Mouse (Mus musculus): ENCODE results near the gene Csf1. TPM values are rescaled to one million over a fixed set of nuclear protein-coding genes. Genes with fewer than 3 reads are reported as not detected.
A peak's percentile ranks its signal among the peaks of the same experiment; 100 is the strongest.

The Csf1 gene
- polyA plus RNA-seq, 1 experiment from 2014 or later = 7.0 TPM

- DNase-seq (ENCODE audit: low spot score) (no peak), ATAC-seq (no peak)
- no peaks in the 10 kb centered on the region for H3K27me3 ChIP-seq (replicated peaks; ENCODE audit: control insufficient read depth, insufficient read depth, low read length)
- no peaks in the 10 kb centered on the region for H3K36me3 ChIP-seq (ENCODE audit: control insufficient read depth, insufficient read depth, low read length)
- H3K9me3 ChIP-seq (replicated peaks; ENCODE audit: control insufficient read depth, low read length) = no peaks in the 10 kb centered on the region
- no peak overlapping the region for H3K4me3 ChIP-seq (ENCODE audit: low read depth, low read length)
- H3K4me2 ChIP-seq (ENCODE audit: low read length) = no peak overlapping the region
- H3K4me1 ChIP-seq (ENCODE audit: control insufficient read depth, insufficient read depth, low read length) = no peaks in the 10 kb centered on the region
- no peak overlapping the region for H3K9ac ChIP-seq (ENCODE audit: low read length)
- WGBS = 90% methylated on average over 4 of the region's 4 CpGs
- H3K27ac ChIP-seq (ENCODE audit: low read depth, low read length) = no peak overlapping the region
Observed at GRCm38 (mm10) chr3:107707239-107707638, 53.0 kb downstream of the Csf1 start.

GRCm38 (mm10) chr3:107706164-107706563, 54.1 kb downstream of the Csf1 start:
- no peak overlapping the region for H3K9ac ChIP-seq (ENCODE audit: low read length)
- no peak for ATAC-seq
- H3K27ac ChIP-seq (ENCODE audit: low read depth, low read length) = no peak overlapping the region
- WGBS = 77% methylated on average over 2 of the region's 2 CpGs
- no peaks in the 10 kb centered on the region for H3K27me3 ChIP-seq (replicated peaks; ENCODE audit: control insufficient read depth, insufficient read depth, low read length)
- H3K4me3 ChIP-seq (ENCODE audit: low read depth, low read length) = no peak overlapping the region
- no peaks in the 10 kb centered on the region for H3K36me3 ChIP-seq (ENCODE audit: control insufficient read depth, insufficient read depth, low read length)
- no peak for DNase-seq (ENCODE audit: low spot score)
- H3K4me1 ChIP-seq (ENCODE audit: control insufficient read depth, insufficient read depth, low read length) = no peaks in the 10 kb centered on the region
- H3K4me2 ChIP-seq (ENCODE audit: low read length) = no peak overlapping the region
- no peaks in the 10 kb centered on the region for H3K9me3 ChIP-seq (replicated peaks; ENCODE audit: control insufficient read depth, low read length)

- ATAC-seq (no peak), DNase-seq (ENCODE audit: low spot score) (no peak)
- H3K27ac ChIP-seq (ENCODE audit: low read depth, low read length) = no peak overlapping the region
- no peak overlapping the region for H3K4me2 ChIP-seq (ENCODE audit: low read length)
- H3K36me3 ChIP-seq (ENCODE audit: control insufficient read depth, insufficient read depth, low read length) = no peaks in the 10 kb centered on the region
- H3K9ac ChIP-seq (ENCODE audit: low read length) = no peak overlapping the region
- 97% methylated on average over 1 of the region's 1 CpGs for WGBS
- H3K4me3 ChIP-seq (ENCODE audit: low read depth, low read length) = no peak overlapping the region
- no peaks in the 10 kb centered on the region for H3K27me3 ChIP-seq (replicated peaks; ENCODE audit: control insufficient read depth, insufficient read depth, low read length)
- no peaks in the 10 kb centered on the region for H3K9me3 ChIP-seq (replicated peaks; ENCODE audit: control insufficient read depth, low read length)
- H3K4me1 ChIP-seq (ENCODE audit: control insufficient read depth, insufficient read depth, low read length) = no peaks in the 10 kb centered on the region
Observed at GRCm38 (mm10) chr3:107704371-107704705, 55.9 kb downstream of the Csf1 start.

GRCm38 (mm10) chr3:107703675-107704370, 56.4 kb downstream of the Csf1 start:
- 77% methylated on average over 7 of the region's 7 CpGs for WGBS
- Histone ChIP-seq H3K9me3 (replicated peaks; ENCODE audit: control insufficient read depth, low read length) (no peaks in the 10 kb centered on the region), H3K9ac (ENCODE audit: low read length) (no peak overlapping the region), H3K36me3 (ENCODE audit: control insufficient read depth, insufficient read depth, low read length) (no peaks in the 10 kb centered on the region), H3K27me3 (replicated peaks; ENCODE audit: control insufficient read depth, insufficient read depth, low read length) (no peaks in the 10 kb centered on the region), H3K4me2 (ENCODE audit: low read length) (no peak overlapping the region), H3K4me1 (ENCODE audit: control insufficient read depth, insufficient read depth, low read length) (no peaks in the 10 kb centered on the region), H3K27ac (ENCODE audit: low read depth, low read length) (no peak overlapping the region), H3K4me3 (ENCODE audit: low read depth, low read length) (no peak overlapping the region)
- DNase-seq (ENCODE audit: low spot score) = no peak
- no peak for ATAC-seq

- ATAC-seq (no peak), DNase-seq (ENCODE audit: low spot score) (no peak)
- Histone ChIP-seq H3K36me3 (ENCODE audit: control insufficient read depth, insufficient read depth, low read length) (no peaks in the 10 kb centered on the region), H3K9ac (ENCODE audit: low read length) (no peak overlapping the region), H3K4me1 (ENCODE audit: control insufficient read depth, insufficient read depth, low read length) (no peaks in the 10 kb centered on the region), H3K4me3 (ENCODE audit: low read depth, low read length) (no peak overlapping the region), H3K9me3 (replicated peaks; ENCODE audit: control insufficient read depth, low read length) (no peaks in the 10 kb centered on the region), H3K27ac (ENCODE audit: low read depth, low read length) (no peak overlapping the region), H3K27me3 (replicated peaks; ENCODE audit: control insufficient read depth, insufficient read depth, low read length) (no peaks in the 10 kb centered on the region), H3K4me2 (ENCODE audit: low read length) (no peak overlapping the region)
- WGBS = 81% methylated on average over 1 of the region's 1 CpGs
Observed at GRCm38 (mm10) chr3:107701767-107702394, 58.4 kb downstream of the Csf1 start.

- Histone ChIP-seq H3K4me2 (ENCODE audit: low read length) (no peak overlapping the region), H3K27ac (ENCODE audit: low read depth, low read length) (no peak overlapping the region), H3K27me3 (replicated peaks; ENCODE audit: control insufficient read depth, insufficient read depth, low read length) (no peaks in the 10 kb centered on the region), H3K4me3 (ENCODE audit: low read depth, low read length) (no peak overlapping the region), H3K4me1 (ENCODE audit: control insufficient read depth, insufficient read depth, low read length) (no peaks in the 10 kb centered on the region), H3K9me3 (replicated peaks; ENCODE audit: control insufficient read depth, low read length) (no peaks in the 10 kb centered on the region), H3K9ac (ENCODE audit: low read length) (no peak overlapping the region), H3K36me3 (ENCODE audit: control insufficient read depth, insufficient read depth, low read length) (no peaks in the 10 kb centered on the region)
- 87% methylated on average over 2 of the region's 2 CpGs for WGBS
- ATAC-seq = no peak
- DNase-seq (ENCODE audit: low spot score) = no peak
Observed at GRCm38 (mm10) chr3:107700625-107701024, 59.6 kb downstream of the Csf1 start.

GRCm38 (mm10) chr3:107696910-107697309, 63.4 kb downstream of the Csf1 start:
- 0 out of 2 replicates have a peak overlapping the region, but pooled peaks have one; percentile 6 for H3K4me3 ChIP-seq (ENCODE audit: low read depth, low read length)
- DNase-seq (ENCODE audit: low spot score) (no peak), ATAC-seq (no peak)
- H3K9ac ChIP-seq (ENCODE audit: low read length) = no peak overlapping the region
- no peak overlapping the region for H3K27ac ChIP-seq (ENCODE audit: low read depth, low read length)
- no peaks in the 10 kb centered on the region for H3K9me3 ChIP-seq (replicated peaks; ENCODE audit: control insufficient read depth, low read length)
- H3K36me3 ChIP-seq (ENCODE audit: control insufficient read depth, insufficient read depth, low read length) = no peaks in the 10 kb centered on the region
- peaks cover 20% of the 10 kb centered on the region for H3K4me1 ChIP-seq (ENCODE audit: control insufficient read depth, insufficient read depth, low read length)
- H3K4me2 ChIP-seq (ENCODE audit: low read length) = peak overlapping the region; percentile 28; the same call in 1 of the 2 replicates
- no peaks in the 10 kb centered on the region for H3K27me3 ChIP-seq (replicated peaks; ENCODE audit: control insufficient read depth, insufficient read depth, low read length)
- WGBS = 42% methylated on average over 3 of the region's 3 CpGs

- peak within 1 kb of the TSS; percentile 96 for H3K9ac ChIP-seq (ENCODE audit: low read length)
- no peaks in the 10 kb centered on the region for H3K9me3 ChIP-seq (replicated peaks; ENCODE audit: control insufficient read depth, low read length)
- peak within 1 kb of the TSS; percentile 87 for H3K4me3 ChIP-seq (ENCODE audit: low read depth, low read length)
- under 1% methylated on average over 91 of the region's 93 CpGs for WGBS
- peak; percentile 99 for DNase-seq (ENCODE audit: low spot score)
- peak within 1 kb of the TSS; percentile 76 for H3K4me2 ChIP-seq (ENCODE audit: low read length)
- H3K27ac ChIP-seq (ENCODE audit: low read depth, low read length) = peak within 1 kb of the TSS; percentile 90
- H3K27me3 ChIP-seq (replicated peaks; ENCODE audit: control insufficient read depth, insufficient read depth, low read length) = no peaks in the 10 kb centered on the region
- ATAC-seq = peak; percentile 99
- H3K4me1 ChIP-seq (ENCODE audit: control insufficient read depth, insufficient read depth, low read length) = peaks cover 21% of the 10 kb centered on the region
- H3K36me3 ChIP-seq (ENCODE audit: control insufficient read depth, insufficient read depth, low read length) = no peaks in the 10 kb centered on the region
Observed at GRCm38 (mm10) chr3:107695948-107696881, 64.1 kb downstream of the Csf1 start, which contains the start of gene Ahcyl1. Gene Ahcyl1 (minus strand): TSS chr3:107696560.
